8 mouse cellular contexts compared by ENCODE assay signal in genomic region chr17:25861704-25862612, GRCm38 (mm10). TPM values are rescaled to one million over a fixed set of nuclear protein-coding genes. Genes with fewer than 3 reads are reported as not detected.
A peak's percentile ranks its signal among the peaks of the same experiment; 100 is the strongest.
DNase-seq lines count a peak whose midpoint lies in the region; ATAC-seq and TF ChIP-seq lines count a peak whose summit lies in the region.

No protein-coding gene starts in this region.

- peak overlapping the region; percentile 93 for H3K4me2 ChIP-seq in lung, embryonic 14.5 days
- H3K4me2 ChIP-seq in embryonic facial prominence, embryonic 14.5 days (ENCODE audit: low read depth, low read length) = peak overlapping the region; percentile 93
- H3K4me2 ChIP-seq in intestine, embryonic 16.5 days (ENCODE audit: low read depth, low read length) = peak overlapping the region; percentile 96
- H3K4me2 ChIP-seq in neural tube, embryonic 13.5 days = peak overlapping the region; percentile 88

- H3K4me1 ChIP-seq in lung, embryonic 14.5 days (ENCODE audit: insufficient read depth) = 0 out of 2 replicates have a peak, but pooled peaks cover 5% of the 10 kb centered on the region
- peaks cover 8% of the 10 kb centered on the region for H3K4me1 ChIP-seq in embryonic facial prominence, embryonic 14.5 days (ENCODE audit: control insufficient read depth, insufficient read depth, low read length)
- peaks cover 27% of the 10 kb centered on the region for H3K4me1 ChIP-seq in intestine, embryonic 16.5 days (ENCODE audit: control insufficient read depth, insufficient read depth, low read length)
- H3K4me1 ChIP-seq in neural tube, embryonic 13.5 days (replicated peaks) = peaks cover 19% of the 10 kb centered on the region

- peak overlapping the region; percentile 81 for H3K9ac ChIP-seq in lung, embryonic 14.5 days
- peak overlapping the region; percentile 89 for H3K9ac ChIP-seq in embryonic facial prominence, embryonic 14.5 days (ENCODE audit: low read depth, low read length)
- peak overlapping the region; percentile 86 for H3K9ac ChIP-seq in intestine, embryonic 16.5 days (ENCODE audit: low read depth, low read length)
- H3K9ac ChIP-seq in neural tube, embryonic 13.5 days = peak overlapping the region; percentile 83

- H3K36me3 ChIP-seq in lung, embryonic 14.5 days (ENCODE audit: insufficient read depth) = no peaks in the 10 kb centered on the region; the same call in 1 of the 2 replicates
- no peaks in the 10 kb centered on the region for H3K36me3 ChIP-seq in embryonic facial prominence, embryonic 14.5 days (ENCODE audit: control insufficient read depth, insufficient read depth, low read length)
- H3K36me3 ChIP-seq in intestine, embryonic 16.5 days (ENCODE audit: control insufficient read depth, insufficient read depth, low read length) = no peaks in the 10 kb centered on the region
- H3K36me3 ChIP-seq in neural tube, embryonic 13.5 days = no peaks in the 10 kb centered on the region

- peak overlapping the region; percentile 67 for H3K4me3 ChIP-seq in lung, embryonic 14.5 days (ENCODE audit: low read depth, low read length)
- peak overlapping the region; percentile 70 for H3K4me3 ChIP-seq in embryonic facial prominence, embryonic 14.5 days (ENCODE audit: low read depth, low read length)
- H3K4me3 ChIP-seq in intestine, embryonic 16.5 days (ENCODE audit: low read length) = peak overlapping the region; percentile 75
- H3K4me3 ChIP-seq in neural tube, embryonic 13.5 days = peak overlapping the region; percentile 68

- H3K9me3 ChIP-seq in lung, embryonic 14.5 days (ENCODE audit: low read depth, low read length) = no peaks in the 10 kb centered on the region
- H3K9me3 ChIP-seq in embryonic facial prominence, embryonic 14.5 days (ENCODE audit: control insufficient read depth, low read length) = no peaks in the 10 kb centered on the region
- H3K9me3 ChIP-seq in intestine, embryonic 16.5 days (ENCODE audit: control insufficient read depth, low read length) = no peaks in the 10 kb centered on the region
- no peaks in the 10 kb centered on the region for H3K9me3 ChIP-seq in neural tube, embryonic 13.5 days

- H3K27me3 ChIP-seq in lung, embryonic 14.5 days (ENCODE audit: insufficient read depth, low read length) = no peaks in the 10 kb centered on the region
- H3K27me3 ChIP-seq in embryonic facial prominence, embryonic 14.5 days (replicated peaks; ENCODE audit: control insufficient read depth, insufficient read depth, low read length) = no peaks in the 10 kb centered on the region
- no peaks in the 10 kb centered on the region for H3K27me3 ChIP-seq in intestine, embryonic 16.5 days (replicated peaks; ENCODE audit: control insufficient read depth, insufficient read depth, low read length)
- H3K27me3 ChIP-seq in neural tube, embryonic 13.5 days = no peaks in the 10 kb centered on the region

- no peak for TF ChIP-seq CTCF in lung, embryonic 14.5 days (IDR thresholded peaks at IDR 0.05; ENCODE audit: low read depth)

- WGBS in lung, embryonic 14.5 days = 14% methylated on average over 6 of the region's 6 CpGs
- 6% methylated on average over 6 of the region's 6 CpGs for WGBS in embryonic facial prominence, embryonic 14.5 days
- 11% methylated on average over 6 of the region's 6 CpGs for WGBS in intestine, embryonic 16.5 days
- 13% methylated on average over 6 of the region's 6 CpGs for WGBS in neural tube, embryonic 13.5 days

- peak overlapping the region; percentile 71 for H3K27ac ChIP-seq in lung, embryonic 14.5 days (ENCODE audit: low read depth)
- peak overlapping the region; percentile 90 for H3K27ac ChIP-seq in embryonic facial prominence, embryonic 14.5 days (replicated peaks; ENCODE audit: low read depth, low read length)
- H3K27ac ChIP-seq in intestine, embryonic 16.5 days (ENCODE audit: low read length) = peak overlapping the region; percentile 78
- H3K27ac ChIP-seq in neural tube, embryonic 13.5 days (replicated peaks) = peak overlapping the region; percentile 90

- ATAC-seq in lung, embryonic 14.5 days (ENCODE audit: insufficient read depth) = peak; percentile 32; the same call in 1 of the 2 replicates
- ATAC-seq in embryonic facial prominence, embryonic 14.5 days (ENCODE audit: low read depth) = peak; percentile 26; the same call in 1 of the 2 replicates
- no peak; the same call in 1 of the 2 replicates for ATAC-seq in intestine, embryonic 16.5 days
- ATAC-seq in neural tube, embryonic 13.5 days (ENCODE audit: low read depth) = peak; percentile 1; the same call in 1 of the 2 replicates

- DNase-seq in lung, embryonic 14.5 days = no peak
- DNase-seq in lung, postnatal 36 days = no peak
- no peak for DNase-seq in embryonic facial prominence, embryonic 14.5 days (ENCODE audit: low spot score)
- DNase-seq in adrenal gland, postnatal 10 days = no peak
- DNase-seq in layer of hippocampus, adult 8-10 months (ENCODE audit: low spot score in 2 of 2) = no peak
- no peak for DNase-seq in MN1 (ENCODE audit: low spot score)

RNA-seq across cellular contexts. Expression of gene Wdr90, which starts 0.7 kb away (rescaled TPM):
- polyA plus RNA-seq in lung, embryonic 14.5 days (2014; fragmentation: Nextera tagmentation; extraction: Ambion mirVana) = 29.9 and 34.1 TPM in 2 replicates
- polyA plus RNA-seq in embryonic facial prominence, embryonic 14.5 days (2014; fragmentation: Nextera tagmentation; extraction: Ambion mirVana) = 17.6 and 19.8 TPM in 2 replicates
- 11.3 and 11.9 TPM in 2 replicates for polyA plus RNA-seq in intestine, embryonic 16.5 days (2015; fragmentation: Nextera tagmentation; extraction: Ambion mirVana)
- polyA plus RNA-seq in neural tube, embryonic 13.5 days (2015; fragmentation: Nextera tagmentation; extraction: Ambion mirVana) = 14.1 and 15.6 TPM in 2 replicates
- 10 to 100 TPM; 17.5 to 24.1 TPM for total RNA-seq in adrenal gland, postnatal 10 days (2021)
- total RNA-seq in layer of hippocampus, adult 8-10 months (2022) = 10 to 100 TPM; 19.0 to 28.8 (median 23.6) TPM

RNA-seq across cellular contexts. Expression of gene Mcrip2, which starts 6.6 kb away (rescaled TPM):
- polyA plus RNA-seq in lung, embryonic 14.5 days (2014; fragmentation: Nextera tagmentation; extraction: Ambion mirVana) = 17.7 and 17.9 TPM in 2 replicates
- polyA plus RNA-seq in embryonic facial prominence, embryonic 14.5 days (2014; fragmentation: Nextera tagmentation; extraction: Ambion mirVana) = 25.7 and 36.7 TPM in 2 replicates
- 79.5 and 89.3 TPM in 2 replicates for polyA plus RNA-seq in intestine, embryonic 16.5 days (2015; fragmentation: Nextera tagmentation; extraction: Ambion mirVana)
- 10.8 and 14.2 TPM in 2 replicates for polyA plus RNA-seq in neural tube, embryonic 13.5 days (2015; fragmentation: Nextera tagmentation; extraction: Ambion mirVana)
- total RNA-seq in adrenal gland, postnatal 10 days (2021) = 100 to 1,000 TPM; 319 to 366 TPM
- total RNA-seq in layer of hippocampus, adult 8-10 months (2022) = 10 to 100 TPM; 16.9 to 26.9 (median 21.5) TPM

RNA-seq across cellular contexts. Expression of gene Mettl26, which starts 12.9 kb away (rescaled TPM):
- 44.6 and 45.7 TPM in 2 replicates for polyA plus RNA-seq in lung, embryonic 14.5 days (2014; fragmentation: Nextera tagmentation; extraction: Ambion mirVana)
- 40.6 and 44.1 TPM in 2 replicates for polyA plus RNA-seq in embryonic facial prominence, embryonic 14.5 days (2014; fragmentation: Nextera tagmentation; extraction: Ambion mirVana)
- polyA plus RNA-seq in intestine, embryonic 16.5 days (2015; fragmentation: Nextera tagmentation; extraction: Ambion mirVana) = 61.0 and 66.9 TPM in 2 replicates
- 56.8 and 65.5 TPM in 2 replicates for polyA plus RNA-seq in neural tube, embryonic 13.5 days (2015; fragmentation: Nextera tagmentation; extraction: Ambion mirVana)
- 10 to 100 TPM; 66.8 to 69.2 TPM for total RNA-seq in adrenal gland, postnatal 10 days (2021)
- total RNA-seq in layer of hippocampus, adult 8-10 months (2022) = 10 to 100 TPM; 37.5 to 42.2 (median 39.1) TPM

RNA-seq across cellular contexts. Expression of gene Rhot2, which starts 17.3 kb away (rescaled TPM):
- polyA plus RNA-seq in lung, embryonic 14.5 days (2014; fragmentation: Nextera tagmentation; extraction: Ambion mirVana) = 10.8 and 11.0 TPM in 2 replicates
- 12.0 and 13.0 TPM in 2 replicates for polyA plus RNA-seq in embryonic facial prominence, embryonic 14.5 days (2014; fragmentation: Nextera tagmentation; extraction: Ambion mirVana)
- 21.5 and 23.2 TPM in 2 replicates for polyA plus RNA-seq in intestine, embryonic 16.5 days (2015; fragmentation: Nextera tagmentation; extraction: Ambion mirVana)
- 15.4 and 18.3 TPM in 2 replicates for polyA plus RNA-seq in neural tube, embryonic 13.5 days (2015; fragmentation: Nextera tagmentation; extraction: Ambion mirVana)
- 10 to 100 TPM; 71.6 to 98.5 TPM for total RNA-seq in adrenal gland, postnatal 10 days (2021)
- 100 to 1,000 TPM in 1 of 4 experiments, 10 to 100 TPM in 3; 81.2 to 107 (median 93.1) TPM for total RNA-seq in layer of hippocampus, adult 8-10 months (2022)

RNA-seq across cellular contexts. Expression of gene Wfikkn1, which starts 18.7 kb away (rescaled TPM):
- 0.57 and 0.87 TPM in 2 replicates for polyA plus RNA-seq in lung, embryonic 14.5 days (2014; fragmentation: Nextera tagmentation; extraction: Ambion mirVana)
- polyA plus RNA-seq in embryonic facial prominence, embryonic 14.5 days (2014; fragmentation: Nextera tagmentation; extraction: Ambion mirVana) = 0.42 and 0.48 TPM in 2 replicates
- 0.16 and 0.55 TPM in 2 replicates for polyA plus RNA-seq in intestine, embryonic 16.5 days (2015; fragmentation: Nextera tagmentation; extraction: Ambion mirVana)
- 0.53 and 0.79 TPM in 2 replicates for polyA plus RNA-seq in neural tube, embryonic 13.5 days (2015; fragmentation: Nextera tagmentation; extraction: Ambion mirVana)
- total RNA-seq in adrenal gland, postnatal 10 days (2021) = 1 to 10 TPM in 1 of 2 experiments, under 1 TPM in 1; 0.78 to 2.7 TPM
- 1 to 10 TPM; 1.6 to 2.4 (median 1.9) TPM for total RNA-seq in layer of hippocampus, adult 8-10 months (2022)
